Mouse (Mus musculus): ENCODE data around the gene Pmf1. TPM values are rescaled to one million over a fixed set of nuclear protein-coding genes. Genes with fewer than 3 reads are reported as not detected.
"Not testable (repeated sequence)": the region's sequence is repeated elsewhere in the genome, so short reads cannot be mapped to it uniquely, and the experiment has no call there.

Pmf1 gene
- polyA plus RNA-seq, 1 experiment = 13.8 TPM

DNA sequence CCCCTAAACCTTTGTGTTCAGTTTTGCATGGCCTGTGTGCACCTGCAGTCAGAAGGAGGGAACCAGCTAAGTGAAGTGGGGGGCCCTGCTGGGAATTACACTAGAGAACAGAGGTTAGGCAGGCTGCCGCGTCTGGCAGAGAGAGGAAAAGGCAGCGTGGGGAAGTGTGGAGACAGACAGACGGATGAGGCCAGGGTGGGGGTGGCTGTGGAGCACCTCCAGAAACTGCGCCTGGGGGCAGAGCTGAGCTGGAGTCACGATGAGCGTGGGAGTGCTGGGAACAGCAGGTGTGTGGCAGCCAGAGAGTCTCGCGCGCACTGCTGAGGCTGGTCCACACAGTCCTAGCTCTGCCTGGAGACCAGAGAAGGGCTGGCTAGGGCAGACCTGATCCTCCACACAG lies 25.4 kb upstream of the Pmf1 start:
- peaks cover 6% of the 10 kb centered on the region; the same call in 1 of the 2 replicates for H3K4me1 ChIP-seq (ENCODE audit: control insufficient read depth, insufficient read depth, low read length)
- no peak for DNase-seq
- H3K4me3 ChIP-seq (replicated peaks; ENCODE audit: insufficient read depth, low read depth, low read length) = no peak overlapping the region
- H3K27ac ChIP-seq (ENCODE audit: insufficient read depth, low read length) = no peak overlapping the region
- 42% methylated on average over 10 of the region's 10 CpGs for WGBS
- no peaks in the 10 kb centered on the region for H3K27me3 ChIP-seq (ENCODE audit: control insufficient read depth, insufficient read depth, low read length)
- TF ChIP-seq POLR2A (IDR thresholded peaks at IDR 0.05; ENCODE audit: borderline replicate concordance, insufficient read depth, low read length) (no peak), CTCF (IDR thresholded peaks at IDR 0.05; ENCODE audit: borderline replicate concordance, insufficient read depth, low read depth, low read length) (no peak)

DNA sequence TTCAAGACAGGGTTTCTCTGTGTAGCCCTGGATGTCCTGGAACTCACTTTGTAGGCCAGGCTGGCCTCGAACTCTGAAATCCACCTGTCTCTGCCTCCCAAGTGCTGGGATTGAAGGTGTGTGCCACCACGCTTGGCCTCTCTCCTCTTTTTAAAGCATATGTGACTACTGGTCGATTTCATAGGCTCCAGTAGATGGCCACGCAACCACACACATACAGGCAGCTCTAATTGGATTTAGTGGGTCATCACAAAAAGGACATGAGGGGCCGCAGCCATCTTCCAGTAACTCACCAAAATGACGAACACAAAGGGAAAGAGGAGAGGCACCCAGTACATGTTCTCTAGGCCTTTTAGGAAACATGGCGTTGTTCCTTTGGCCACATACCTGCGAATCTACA lies 18.5 kb upstream of the Pmf1 start:
- WGBS = 64% methylated on average over 8 of the region's 8 CpGs
- H3K27ac ChIP-seq (ENCODE audit: insufficient read depth, low read length); H3K4me1 ChIP-seq (ENCODE audit: control insufficient read depth, insufficient read depth, low read length): not testable (repeated sequence)

DNA sequence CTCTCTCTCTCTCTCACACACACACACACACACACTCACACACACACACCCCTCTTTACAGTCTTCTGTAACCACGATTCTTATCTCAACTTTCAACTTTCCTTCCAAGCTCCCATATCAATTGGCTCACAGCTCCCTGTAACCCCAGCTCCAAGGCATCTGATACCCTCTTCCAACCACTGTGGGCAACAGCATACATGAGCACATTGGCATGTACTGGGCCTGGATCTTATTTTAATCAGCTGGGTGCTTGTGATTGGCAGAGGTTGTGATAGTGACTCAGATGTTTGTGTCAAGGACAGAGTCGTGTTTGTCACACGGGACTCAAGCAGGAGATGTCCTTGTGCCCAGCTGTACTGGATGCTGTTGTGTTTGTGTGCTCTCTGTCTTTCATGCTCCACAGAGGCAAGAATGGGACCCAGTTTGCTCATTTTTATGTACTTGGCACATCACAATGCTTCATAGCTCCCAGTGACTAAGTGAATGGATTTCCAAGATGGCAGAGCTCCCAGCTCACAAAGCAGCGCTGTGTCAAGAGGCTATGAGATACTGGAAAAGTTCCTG lies 17.3 kb upstream of the Pmf1 start:
- TF ChIP-seq POLR2A (IDR thresholded peaks at IDR 0.05; ENCODE audit: borderline replicate concordance, insufficient read depth, low read length) (no peak), CTCF (IDR thresholded peaks at IDR 0.05; ENCODE audit: borderline replicate concordance, insufficient read depth, low read depth, low read length) (no peak)
- DNase-seq = no peak
- H3K4me3 ChIP-seq (replicated peaks; ENCODE audit: insufficient read depth, low read depth, low read length) = no peak overlapping the region
- H3K27me3 ChIP-seq (ENCODE audit: control insufficient read depth, insufficient read depth, low read length) = no peaks in the 10 kb centered on the region
- H3K27ac ChIP-seq (ENCODE audit: insufficient read depth, low read length) = no peak overlapping the region
- peaks cover 2% of the 10 kb centered on the region; the same call in 1 of the 2 replicates for H3K4me1 ChIP-seq (ENCODE audit: control insufficient read depth, insufficient read depth, low read length)
- WGBS = 86% methylated on average over 4 of the region's 4 CpGs

More for the DNA sequence above, 18.5 kb upstream of the Pmf1 start:
- H3K27me3 ChIP-seq (ENCODE audit: control insufficient read depth, insufficient read depth, low read length); H3K4me3 ChIP-seq (replicated peaks; ENCODE audit: insufficient read depth, low read depth, low read length); DNase-seq: not testable (repeated sequence)

DNA sequence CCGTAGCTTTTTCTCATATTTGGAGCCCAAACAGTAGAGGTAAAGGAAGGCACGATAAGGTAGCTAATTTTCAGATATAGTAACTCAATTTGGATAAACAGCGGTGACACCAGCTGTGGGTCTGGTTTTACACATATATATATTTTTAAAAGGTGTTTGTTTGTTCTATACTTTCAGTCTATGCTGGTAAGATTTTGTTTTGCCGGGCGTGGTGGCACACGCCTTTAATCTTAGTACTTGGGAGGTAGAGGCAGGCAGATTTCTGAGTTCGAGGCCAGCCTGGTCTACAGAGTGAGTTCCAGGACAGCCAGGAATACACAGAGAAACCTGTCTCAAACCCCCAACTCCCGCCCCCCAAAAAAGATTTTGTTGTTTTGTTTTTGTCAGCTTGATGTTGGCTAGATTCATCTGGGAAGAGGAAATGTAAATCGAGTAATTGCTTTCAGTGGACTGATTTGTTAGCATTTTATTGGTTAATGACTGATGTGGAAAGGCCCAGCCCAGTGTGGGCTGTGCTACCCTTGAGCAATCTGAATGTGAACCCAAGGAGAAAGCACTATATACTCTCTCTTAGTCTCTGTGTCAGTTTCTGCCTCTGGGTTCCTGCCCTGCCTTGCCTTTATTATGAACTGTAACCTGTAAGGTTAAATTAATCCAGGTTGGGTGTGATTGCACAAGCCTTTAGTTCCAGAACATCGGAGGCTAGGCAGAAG lies 15.7 kb upstream of the Pmf1 start:
- DNase-seq = no peak
- H3K4me1 ChIP-seq (ENCODE audit: control insufficient read depth, insufficient read depth, low read length) = peaks cover 16% of the 10 kb centered on the region
- H3K4me3 ChIP-seq (replicated peaks; ENCODE audit: insufficient read depth, low read depth, low read length) = no peak overlapping the region
- 90% methylated on average over 10 of the region's 10 CpGs for WGBS
- H3K27ac ChIP-seq (ENCODE audit: insufficient read depth, low read length) = no peak overlapping the region
- no peak for TF ChIP-seq POLR2A (IDR thresholded peaks at IDR 0.05; ENCODE audit: borderline replicate concordance, insufficient read depth, low read length)
- TF ChIP-seq CTCF (IDR thresholded peaks at IDR 0.05; ENCODE audit: borderline replicate concordance, insufficient read depth, low read depth, low read length) = no peak
- no peaks in the 10 kb centered on the region for H3K27me3 ChIP-seq (ENCODE audit: control insufficient read depth, insufficient read depth, low read length)

DNA sequence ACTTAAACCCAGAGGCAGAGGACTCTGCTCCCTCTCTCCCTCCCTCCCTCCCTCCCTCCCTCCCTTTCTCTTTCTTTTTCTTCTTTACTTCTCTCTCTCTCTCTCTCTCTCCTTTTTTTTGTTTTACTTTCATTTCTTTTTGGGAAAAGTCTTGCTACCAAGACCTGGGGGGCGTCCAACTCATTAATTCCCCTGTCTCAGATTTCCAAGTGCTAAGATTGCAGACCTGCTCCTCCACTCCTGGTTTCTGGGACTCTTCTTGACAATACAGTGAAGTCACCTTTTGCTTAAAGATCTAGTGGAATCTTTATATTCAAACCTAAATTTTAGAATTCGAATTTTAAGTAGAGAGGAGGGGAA lies 15.2 kb upstream of the Pmf1 start:
- no peaks in the 10 kb centered on the region for H3K27me3 ChIP-seq (ENCODE audit: control insufficient read depth, insufficient read depth, low read length)
- no peak overlapping the region for H3K27ac ChIP-seq (ENCODE audit: insufficient read depth, low read length)
- no peak for TF ChIP-seq CTCF (IDR thresholded peaks at IDR 0.05; ENCODE audit: borderline replicate concordance, insufficient read depth, low read depth, low read length)
- TF ChIP-seq POLR2A (IDR thresholded peaks at IDR 0.05; ENCODE audit: borderline replicate concordance, insufficient read depth, low read length) = no peak
- H3K4me1 ChIP-seq (ENCODE audit: control insufficient read depth, insufficient read depth, low read length) = peaks cover 22% of the 10 kb centered on the region
- DNase-seq = no peak
- H3K4me3 ChIP-seq (replicated peaks; ENCODE audit: insufficient read depth, low read depth, low read length) = peak overlapping the region; percentile 16
- WGBS = 6% methylated on average over 2 of the region's 2 CpGs

DNA sequence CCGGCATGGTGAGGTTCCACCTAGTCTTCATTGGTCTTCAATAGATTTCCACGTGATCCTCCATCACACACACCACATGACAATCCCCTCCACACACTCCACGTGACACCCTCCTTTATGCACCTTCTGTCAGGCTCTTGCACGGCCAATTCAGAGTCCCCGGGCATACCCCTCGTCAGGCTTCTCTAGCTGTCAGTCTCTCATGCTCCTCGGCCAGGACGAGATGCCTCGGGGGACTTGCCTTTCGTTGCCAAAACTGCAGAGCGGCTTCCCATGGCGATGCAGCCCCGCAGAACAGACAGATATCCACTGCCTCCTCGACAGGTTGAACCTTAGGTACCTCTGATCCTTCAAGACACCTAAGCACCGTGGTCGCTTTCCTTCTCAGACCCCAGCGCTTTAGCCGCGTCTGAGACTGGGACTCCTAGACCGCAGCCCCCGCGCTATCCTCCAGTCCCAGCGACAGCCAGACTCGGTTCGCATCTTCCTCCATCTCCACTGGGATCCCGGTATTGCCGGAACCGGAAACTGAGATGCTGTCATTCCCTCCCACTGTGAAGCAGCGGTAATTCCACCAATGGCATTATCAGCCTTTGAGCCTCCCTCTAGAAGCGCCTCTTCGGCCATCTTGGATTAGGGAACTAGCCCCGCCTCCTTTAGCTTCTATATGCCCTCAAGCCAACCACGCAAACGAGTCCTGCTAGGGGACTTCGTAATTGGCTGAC lies 14.6 kb upstream of the Pmf1 start, which contains the start of gene Slc25a44:
TSS of gene Slc25a44 (minus strand) at position 535 of the 725 bp plus-strand sequence.
- WGBS = under 1% methylated on average over 35 of the region's 35 CpGs
- H3K4me3 ChIP-seq (replicated peaks; ENCODE audit: insufficient read depth, low read depth, low read length) = peak within 1 kb of the TSS; percentile 90
- peak; percentile 95 to 98 for DNase-seq
- peaks cover 24% of the 10 kb centered on the region for H3K4me1 ChIP-seq (ENCODE audit: control insufficient read depth, insufficient read depth, low read length)
- TF ChIP-seq POLR2A (IDR thresholded peaks at IDR 0.05; ENCODE audit: borderline replicate concordance, insufficient read depth, low read length) (peak; percentile 98), CTCF (IDR thresholded peaks at IDR 0.05; ENCODE audit: borderline replicate concordance, insufficient read depth, low read depth, low read length) (no peak)
- no peaks in the 10 kb centered on the region for H3K27me3 ChIP-seq (ENCODE audit: control insufficient read depth, insufficient read depth, low read length)
- peak within 1 kb of the TSS; percentile 63 for H3K27ac ChIP-seq (ENCODE audit: insufficient read depth, low read length)

DNA sequence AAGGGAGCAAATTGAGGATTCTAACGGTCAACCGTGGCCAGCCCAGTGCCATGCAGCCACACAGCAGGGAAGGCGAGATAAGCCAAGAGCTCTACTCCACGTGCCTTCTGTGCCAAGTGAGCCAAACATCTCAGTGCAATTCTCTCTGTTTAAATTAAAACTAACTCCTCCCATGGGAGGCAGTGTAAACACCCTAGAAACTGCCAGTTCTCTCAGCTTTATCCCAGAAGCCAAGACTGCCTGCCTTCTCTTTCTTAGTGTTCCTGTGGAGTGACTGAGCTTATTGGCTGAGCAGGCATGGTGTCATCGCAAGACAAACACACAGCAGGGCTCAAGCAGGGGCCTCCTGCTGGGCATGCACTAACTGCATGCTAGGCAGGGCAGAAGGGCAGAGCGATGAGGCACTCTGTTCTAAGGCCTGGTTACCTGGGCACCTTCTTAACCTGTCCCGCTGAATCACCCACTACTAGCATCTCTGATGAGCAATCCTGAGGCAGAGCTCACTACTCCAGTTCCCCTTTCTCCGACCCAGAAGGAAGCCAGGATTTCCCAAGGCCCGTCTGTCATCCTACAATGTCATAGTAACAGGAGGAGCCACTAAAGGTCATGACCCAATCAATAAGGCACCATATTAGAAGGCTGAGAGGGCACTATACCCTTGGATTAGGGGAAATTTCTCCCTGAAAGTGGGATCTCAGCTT lies 12.0 kb upstream of the Pmf1 start:
- peak overlapping the region; percentile 23 for H3K4me3 ChIP-seq (replicated peaks; ENCODE audit: insufficient read depth, low read depth, low read length)
- 5% methylated on average over 9 of the region's 9 CpGs for WGBS

More for the DNA sequence above, 12.0 kb upstream of the Pmf1 start:
- Histone ChIP-seq H3K27ac (ENCODE audit: insufficient read depth, low read length) (peak overlapping the region; percentile 25), H3K4me1 (ENCODE audit: control insufficient read depth, insufficient read depth, low read length) (peaks cover 40% of the 10 kb centered on the region), H3K27me3 (ENCODE audit: control insufficient read depth, insufficient read depth, low read length) (no peaks in the 10 kb centered on the region)
- TF ChIP-seq CTCF (IDR thresholded peaks at IDR 0.05; ENCODE audit: borderline replicate concordance, insufficient read depth, low read depth, low read length) = no peak
- no peak for TF ChIP-seq POLR2A (IDR thresholded peaks at IDR 0.05; ENCODE audit: borderline replicate concordance, insufficient read depth, low read length)
- DNase-seq = peak; percentile 76 to 81
